Mouse (Mus musculus) thymus, adult 18-20 months (tissue): ENCODE results near the gene Rprd1b.

Experiments
- DNase-seq, 2 experiments: peaks; one replicate each; pipeline ENCODE4 v3.0.0; 2022; ENCODE audit warnings: mixed read lengths in 2 of 2

Gene Rprd1b

GRCm38 (mm10) chr2:158128461-158129130 is 100.3 kb downstream of the Rprd1b start:
- DNase-seq = no peak

DNA sequence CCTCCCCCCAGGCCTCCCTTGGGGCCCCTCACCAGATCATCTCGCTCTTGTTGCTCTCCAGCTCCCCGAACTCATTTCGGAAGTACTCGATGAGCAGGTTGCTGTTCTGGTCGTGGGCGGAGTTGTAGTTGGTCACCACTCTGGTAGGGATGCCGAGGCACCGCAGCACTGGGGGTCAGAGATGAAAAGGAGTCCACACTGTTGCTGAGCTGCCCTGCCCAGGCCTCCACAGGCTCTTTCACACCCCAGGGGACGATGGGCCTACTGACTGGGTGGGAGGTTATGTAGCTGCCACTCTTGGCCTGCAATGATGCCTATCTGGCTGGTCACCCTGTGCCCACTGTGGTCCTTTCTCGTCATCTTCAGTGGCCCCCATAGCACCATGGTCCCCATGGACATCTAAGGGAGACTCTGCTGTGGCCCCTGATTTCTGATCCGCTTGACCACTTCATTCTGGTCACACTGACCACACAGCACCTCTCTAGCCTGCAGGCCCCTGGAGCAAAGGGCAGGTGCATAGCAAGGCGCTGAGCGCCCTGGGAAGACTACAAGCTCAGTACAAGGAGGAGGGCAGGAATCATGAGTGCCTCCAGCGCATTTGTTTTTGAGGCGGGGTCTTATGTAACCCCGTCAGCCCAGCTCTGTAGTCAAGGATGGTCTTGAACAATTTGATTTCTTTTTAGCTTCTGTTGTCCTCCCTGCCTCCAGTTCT is 101.2 kb downstream of the Rprd1b start:
- no peak for DNase-seq

DNA sequence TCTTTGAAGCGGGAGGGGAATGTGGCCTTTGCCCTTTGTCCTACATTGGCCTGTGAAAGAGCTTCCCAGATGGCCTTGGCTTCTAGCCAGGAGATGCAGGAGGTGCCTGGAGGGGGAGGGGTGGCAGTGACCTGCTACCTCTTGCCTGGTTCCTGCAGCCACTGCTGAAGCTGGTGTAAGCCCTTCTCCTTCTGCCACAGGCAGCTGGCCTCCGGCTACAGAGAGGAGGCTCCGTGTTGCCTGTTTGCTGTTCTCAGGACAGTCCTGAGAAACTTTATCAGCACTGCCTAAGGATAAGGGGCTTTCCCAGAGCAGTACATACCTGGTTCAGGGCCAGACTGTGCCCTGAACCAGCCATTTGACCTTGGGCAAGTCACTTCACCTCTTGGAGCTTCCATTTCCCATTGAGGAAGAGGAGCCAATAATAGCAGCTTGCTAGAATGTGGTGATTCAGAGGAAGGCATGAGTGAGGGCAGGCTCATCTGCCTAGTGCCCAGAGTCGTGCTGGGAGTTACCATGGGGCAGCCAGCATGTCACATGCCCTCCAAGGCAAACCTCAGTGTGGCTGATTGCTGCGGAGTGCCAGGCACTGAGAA is 102.2 kb downstream of the Rprd1b start:
- DNase-seq = no peak

DNA sequence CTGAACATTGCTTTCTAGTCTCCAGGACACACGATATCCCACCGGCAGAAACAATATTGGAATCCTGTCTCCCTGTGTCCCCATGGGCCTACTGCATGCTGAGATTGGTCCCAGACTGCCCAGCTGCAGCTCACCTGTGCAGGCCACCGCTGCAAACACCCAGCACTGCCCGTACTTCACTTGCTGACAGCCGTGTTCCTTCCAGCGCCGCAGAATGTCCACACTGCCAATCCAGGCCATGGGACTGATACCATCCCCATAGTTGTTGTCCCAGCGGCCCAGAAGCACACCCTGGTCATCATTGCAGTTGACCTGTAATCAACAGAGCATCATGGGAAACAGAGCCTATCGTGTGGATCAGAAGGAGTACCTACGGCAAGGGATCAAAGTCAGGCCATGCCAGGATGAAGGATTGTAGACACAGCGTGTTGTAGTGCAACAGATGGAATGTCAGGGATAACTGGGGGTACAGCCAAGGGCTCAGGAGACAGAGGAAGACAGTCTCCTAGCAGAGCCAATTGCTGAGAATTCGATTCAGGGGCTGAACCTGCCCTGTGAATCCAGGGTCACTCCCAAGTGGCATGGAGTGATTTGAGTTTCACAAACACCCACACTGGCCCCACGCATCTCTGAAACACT is 103.0 kb downstream of the Rprd1b start:
- DNase-seq = no peak

DNA sequence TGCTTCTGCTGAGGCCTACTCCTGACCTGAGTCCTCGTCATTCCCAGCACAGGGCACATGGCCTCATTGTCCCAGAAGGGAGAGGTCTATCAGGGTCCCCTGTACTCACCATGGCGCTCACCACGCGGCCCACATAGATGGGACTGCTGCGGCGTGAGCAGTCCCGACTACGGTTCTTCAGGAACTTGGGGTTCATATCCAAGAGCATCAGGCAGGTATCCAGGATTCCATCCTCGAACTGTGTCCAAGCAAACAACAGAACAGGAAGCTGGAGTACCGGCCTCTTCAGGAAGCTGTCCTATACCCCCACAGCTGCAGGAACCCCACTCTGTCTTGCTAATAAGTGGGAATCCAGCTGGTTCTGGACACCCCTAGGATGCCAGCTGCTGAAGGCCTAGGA is 104.0 kb downstream of the Rprd1b start:
- no peak for DNase-seq

GRCm38 (mm10) chr2:158133050-158133449 is 104.8 kb downstream of the Rprd1b start:
- no peak for DNase-seq

DNA sequence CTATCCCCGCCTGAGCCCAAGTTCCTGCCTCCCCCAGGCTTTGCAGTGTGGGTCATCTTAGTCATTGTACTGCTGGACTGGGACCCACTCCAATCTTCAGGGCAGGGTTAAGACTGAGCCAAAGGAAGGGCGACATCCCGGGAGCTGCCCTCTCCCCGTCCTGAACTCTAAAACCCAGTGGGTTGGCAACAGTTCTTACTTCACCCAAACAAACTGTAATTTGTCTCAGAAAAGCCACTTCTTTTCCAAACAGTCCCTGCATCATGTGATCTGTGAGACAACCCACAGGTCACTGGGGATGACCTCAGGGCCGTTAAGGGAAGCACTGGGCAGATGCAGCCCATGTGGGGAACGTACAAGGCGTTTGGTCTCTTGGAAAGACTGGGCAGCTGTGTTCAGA is 107.9 kb downstream of the Rprd1b start:
- DNase-seq = no peak

GRCm38 (mm10) chr2:158137771-158138170 is 109.5 kb downstream of the Rprd1b start:
- no peak for DNase-seq

- DNase-seq = no peak
Observed at GRCm38 (mm10) chr2:158138778-158139177, 110.5 kb downstream of the Rprd1b start.

- no peak for DNase-seq
Observed at GRCm38 (mm10) chr2:158139628-158140027, 111.3 kb downstream of the Rprd1b start.

DNA sequence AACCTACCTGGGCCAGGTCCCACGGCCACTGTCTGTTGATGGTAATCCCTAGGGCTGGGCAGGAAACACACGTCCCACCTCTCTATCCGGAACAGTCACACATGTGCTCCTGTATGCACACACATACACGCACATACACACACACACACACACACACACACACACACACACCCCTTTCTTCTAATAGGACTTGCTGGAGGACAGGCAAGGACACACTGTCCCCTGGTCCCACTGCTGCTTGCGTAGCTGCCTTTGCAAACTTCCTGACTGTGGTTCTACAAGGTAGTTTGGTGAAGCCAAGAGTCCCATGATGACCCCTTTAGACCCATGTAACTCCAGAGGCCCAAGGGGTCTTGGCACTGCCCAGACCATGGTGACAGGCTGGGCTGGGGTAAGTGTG is 112.4 kb downstream of the Rprd1b start:
- no peak for DNase-seq

GRCm38 (mm10) chr2:158141271-158141670 is 113.0 kb downstream of the Rprd1b start:
- no peak for DNase-seq

DNA sequence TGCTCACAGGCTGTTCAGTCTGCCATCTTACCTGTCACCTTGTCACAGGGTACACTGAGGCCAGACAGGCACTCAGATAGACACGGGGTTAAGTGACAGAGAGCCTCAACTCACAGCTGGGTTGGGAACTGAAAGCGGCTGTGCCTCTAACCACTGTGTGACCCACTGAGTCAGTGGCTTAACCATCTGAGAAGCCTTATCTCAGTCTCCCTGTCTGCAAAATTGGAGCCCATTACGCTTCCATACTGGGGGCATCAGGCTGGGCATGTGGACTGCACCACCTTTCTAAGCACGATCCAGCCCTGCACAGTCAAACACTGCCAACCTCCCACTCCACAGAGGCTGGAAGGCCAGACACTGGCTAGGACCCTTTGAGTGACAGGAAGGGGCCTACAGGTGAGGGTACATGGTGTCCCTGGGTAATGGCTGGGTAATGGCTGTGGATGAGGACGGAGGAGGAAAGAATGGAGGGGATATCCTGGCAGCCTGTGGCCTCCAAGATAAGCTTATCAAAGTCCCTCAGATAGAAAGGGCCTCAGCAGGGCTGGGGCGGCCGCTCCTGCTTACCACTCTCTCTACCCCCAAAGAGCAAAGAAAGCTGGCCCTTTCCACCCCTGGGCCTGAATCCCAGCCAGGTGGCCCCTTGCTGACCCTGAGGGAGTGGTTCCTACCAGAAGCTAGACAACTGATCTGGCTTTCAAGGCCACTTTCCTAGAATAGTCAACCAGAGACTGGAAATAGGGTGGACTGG is 113.6 kb downstream of the Rprd1b start:
- DNase-seq = no peak

GRCm38 (mm10) chr2:158142981-158143380 is 114.7 kb downstream of the Rprd1b start:
- no peak for DNase-seq

- DNase-seq = no peak
Observed at GRCm38 (mm10) chr2:158143816-158144215, 115.5 kb downstream of the Rprd1b start.

GRCm38 (mm10) chr2:158144263-158144662 is 116.0 kb downstream of the Rprd1b start:
- no peak for DNase-seq

- no peak for DNase-seq
Observed at GRCm38 (mm10) chr2:158144750-158145527, 116.6 kb downstream of the Rprd1b start.

DNA sequence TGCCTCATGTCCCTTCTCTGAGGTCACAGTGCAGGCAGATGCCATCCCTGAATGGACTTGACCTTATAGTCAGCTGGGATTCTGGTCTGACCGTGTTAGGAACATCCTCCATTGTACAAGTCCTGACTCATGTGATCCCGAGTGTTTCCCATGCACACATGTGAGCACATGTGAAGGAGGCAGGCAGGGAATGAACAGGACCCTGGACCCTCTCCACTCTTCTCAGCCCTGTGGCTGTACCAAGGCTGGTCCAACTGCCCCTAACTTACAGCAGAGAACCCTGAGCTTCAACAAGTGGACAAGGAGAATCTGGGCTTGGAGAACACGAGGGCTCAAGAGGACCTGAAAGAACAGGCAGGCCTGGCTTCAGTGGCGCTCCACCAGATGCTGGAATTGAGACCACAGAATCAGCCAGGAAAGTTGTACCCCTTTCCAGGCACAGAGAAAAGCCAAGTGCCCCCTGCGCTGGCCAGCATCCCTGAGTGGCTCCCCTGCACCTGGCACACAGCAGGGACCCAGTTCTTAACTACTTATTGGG is 117.3 kb downstream of the Rprd1b start:
- DNase-seq = no peak

GRCm38 (mm10) chr2:158146223-158146622 is 117.9 kb downstream of the Rprd1b start, which contains the start of gene Tgm2:
Gene Tgm2, minus strand, starts transcription at chr2:158146436.
- DNase-seq = peak; percentile 56

GRCm38 (mm10) chr2:158146971-158147370 is 118.7 kb downstream of the Rprd1b start:
- no peak for DNase-seq

DNA sequence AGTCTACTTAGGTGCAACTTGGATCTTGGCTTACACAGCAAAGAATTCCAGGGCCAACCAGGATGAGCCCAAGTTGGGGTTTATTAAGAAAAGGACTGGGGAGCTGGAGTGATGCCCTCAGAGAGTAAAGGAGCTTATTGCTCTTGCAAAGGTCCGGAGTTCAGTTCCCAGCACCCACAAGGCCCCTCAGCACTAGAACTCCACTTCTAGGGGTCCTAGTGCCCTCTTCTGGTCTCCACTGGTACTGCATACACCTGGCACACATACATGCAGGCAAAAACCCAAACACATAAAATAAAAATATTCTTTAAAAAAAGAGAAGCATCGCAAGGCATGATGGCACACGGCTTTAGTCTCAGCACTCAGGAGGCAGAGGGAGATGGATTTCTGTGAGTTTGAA is 122.8 kb downstream of the Rprd1b start:
- DNase-seq = no peak
